Mouse (Mus musculus) ES-Bruce4 (cell line): ENCODE results near the gene Wdr93.

Source experiments
- CTCF ChIP-seq: IDR thresholded peaks from one replicate; pipeline ENCODE4 v1.8.1; 2011; ENCODE audit warnings: low read depth, low read length
- EP300 ChIP-seq: IDR thresholded peaks from 2 replicates; pipeline ENCODE4 v1.6.1; 2011; ENCODE audit warnings: low read depth, low read length; ENCODE audit not compliant: insufficient read depth
- POLR2A ChIP-seq: IDR thresholded peaks from one replicate; pipeline ENCODE4 v1.8.1; 2011; ENCODE audit warnings: low read length; ENCODE audit not compliant: insufficient read depth

GRCm38 (mm10) chr7:79761124-79761876 lies 18.3 kb downstream of the Wdr93 start:
- TF ChIP-seq CTCF (no peak), EP300 (no peak), POLR2A (no peak)
